Mouse (Mus musculus) spleen, postnatal 14 days (tissue): Measurements from ENCODE around the gene Rab4a.

ENCODE experiments used
- DNase-seq, 2 experiments: peaks; one replicate each; pipeline ENCODE4 v3.0.0; 2021 to 2022; ENCODE audit warnings: low spot score in 2 of 2

Rab4a gene

GRCm38 (mm10) chr8:123805718-123806373 is at the start of gene Rab4a:
Rab4a (plus strand) TSS chr8:123805985.
- DNase-seq, result peak; percentile 19 to 35

GRCm38 (mm10) chr8:123756901-123757300 is 48.9 kb upstream of the Rab4a start:
- DNase-seq, result no peak

- DNase-seq, result no peak
Observed at GRCm38 (mm10) chr8:123758935-123759334, 46.9 kb upstream of the Rab4a start.

DNA sequence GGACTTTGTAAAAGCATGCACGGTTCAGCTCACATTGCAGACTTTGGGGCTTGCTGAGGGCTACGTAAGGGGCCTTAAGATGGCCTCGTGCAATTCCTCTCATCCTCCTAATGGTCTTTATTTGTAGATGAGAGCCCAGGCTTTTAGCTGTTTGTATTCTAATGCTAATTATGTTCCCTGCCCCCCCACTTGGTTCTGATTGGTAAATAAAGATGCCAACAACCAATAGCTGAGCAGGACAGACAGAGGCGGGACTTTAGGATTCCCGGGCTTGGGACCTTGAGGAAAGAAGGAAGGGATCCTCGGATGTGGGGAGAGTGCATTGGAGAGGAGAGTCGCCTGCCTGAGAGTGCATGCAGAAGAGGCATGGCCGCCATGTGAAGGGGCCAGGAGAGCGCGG is 45.9 kb upstream of the Rab4a start:
- no peak for DNase-seq

GRCm38 (mm10) chr8:123760579-123760978 is 45.2 kb upstream of the Rab4a start:
- DNase-seq, result no peak

GRCm38 (mm10) chr8:123761266-123761882 is 44.4 kb upstream of the Rab4a start:
- DNase-seq, result no peak

DNA sequence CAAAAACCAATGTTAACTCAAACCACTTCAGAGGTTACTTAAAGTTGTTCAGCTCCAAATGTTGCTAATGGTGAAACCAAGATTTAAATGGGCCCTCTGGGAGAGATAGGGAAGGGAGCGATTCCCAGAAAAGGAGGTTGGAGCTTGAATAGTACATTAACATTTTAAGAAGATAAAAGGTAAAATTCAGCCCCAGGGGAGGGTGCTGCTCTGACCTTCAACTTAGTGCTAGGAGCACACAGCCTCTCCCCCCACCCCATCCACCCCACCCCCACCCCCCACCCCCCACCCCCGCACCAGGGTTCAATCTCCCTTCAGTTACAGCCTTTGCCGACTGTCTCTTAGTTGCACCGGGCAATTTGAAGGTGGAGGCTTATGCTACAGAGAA is 43.9 kb upstream of the Rab4a start:
- no peak for DNase-seq

- DNase-seq, result no peak
Observed at GRCm38 (mm10) chr8:123763355-123763754, 42.4 kb upstream of the Rab4a start.

DNA sequence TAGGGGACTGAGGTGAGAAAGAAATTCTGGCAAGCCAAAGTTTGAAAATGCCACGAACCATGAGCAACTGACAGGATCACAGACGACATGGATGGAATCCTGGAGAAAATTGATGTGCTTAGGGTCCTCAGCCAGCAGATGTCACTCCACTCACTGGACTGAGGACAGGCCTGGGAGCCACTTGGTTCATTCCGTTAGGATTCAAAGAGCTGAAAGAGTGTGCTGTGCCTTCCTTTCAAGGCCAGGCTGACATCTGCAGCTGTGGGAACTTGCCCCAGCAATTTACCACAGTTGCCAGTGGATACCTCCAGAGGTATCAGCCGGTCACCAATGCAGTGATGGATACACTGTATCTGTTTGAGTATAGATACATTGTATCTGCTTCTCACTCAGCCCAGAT is 41.1 kb upstream of the Rab4a start:
- DNase-seq, result no peak

- DNase-seq, result no peak
Observed at GRCm38 (mm10) chr8:123766516-123766915, 39.3 kb upstream of the Rab4a start.

GRCm38 (mm10) chr8:123767874-123768273 is 37.9 kb upstream of the Rab4a start:
- no peak for DNase-seq

- DNase-seq, result no peak
Observed at GRCm38 (mm10) chr8:123768492-123769356, 37.1 kb upstream of the Rab4a start.

GRCm38 (mm10) chr8:123773468-123773867 is 32.3 kb upstream of the Rab4a start:
- no peak for DNase-seq

GRCm38 (mm10) chr8:123774491-123774890 is 31.3 kb upstream of the Rab4a start:
- no peak for DNase-seq

DNA sequence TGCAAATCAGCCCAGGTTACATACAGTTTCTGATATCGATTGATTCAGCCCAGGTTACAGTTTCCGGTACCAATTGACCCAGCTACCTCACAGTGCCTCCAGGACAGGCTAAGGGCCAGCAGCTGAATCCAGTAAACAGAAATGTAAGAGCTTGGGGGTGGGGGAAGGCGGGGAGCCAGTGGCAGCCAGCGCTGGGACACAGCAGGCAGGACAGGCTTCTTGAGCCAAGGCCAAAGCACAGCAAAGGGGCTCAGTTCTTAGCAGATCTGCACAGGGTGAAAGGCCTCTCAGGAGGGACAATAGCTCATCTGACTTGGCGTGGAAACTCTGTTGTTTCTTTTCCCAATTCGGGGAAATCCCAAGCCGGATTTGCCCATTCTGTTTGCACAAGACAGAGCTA is 28.5 kb upstream of the Rab4a start:
- no peak for DNase-seq

GRCm38 (mm10) chr8:123780471-123780870 is 25.3 kb upstream of the Rab4a start:
- DNase-seq, result no peak

- DNase-seq, result no peak
Observed at GRCm38 (mm10) chr8:123781256-123781655, 24.5 kb upstream of the Rab4a start.

DNA sequence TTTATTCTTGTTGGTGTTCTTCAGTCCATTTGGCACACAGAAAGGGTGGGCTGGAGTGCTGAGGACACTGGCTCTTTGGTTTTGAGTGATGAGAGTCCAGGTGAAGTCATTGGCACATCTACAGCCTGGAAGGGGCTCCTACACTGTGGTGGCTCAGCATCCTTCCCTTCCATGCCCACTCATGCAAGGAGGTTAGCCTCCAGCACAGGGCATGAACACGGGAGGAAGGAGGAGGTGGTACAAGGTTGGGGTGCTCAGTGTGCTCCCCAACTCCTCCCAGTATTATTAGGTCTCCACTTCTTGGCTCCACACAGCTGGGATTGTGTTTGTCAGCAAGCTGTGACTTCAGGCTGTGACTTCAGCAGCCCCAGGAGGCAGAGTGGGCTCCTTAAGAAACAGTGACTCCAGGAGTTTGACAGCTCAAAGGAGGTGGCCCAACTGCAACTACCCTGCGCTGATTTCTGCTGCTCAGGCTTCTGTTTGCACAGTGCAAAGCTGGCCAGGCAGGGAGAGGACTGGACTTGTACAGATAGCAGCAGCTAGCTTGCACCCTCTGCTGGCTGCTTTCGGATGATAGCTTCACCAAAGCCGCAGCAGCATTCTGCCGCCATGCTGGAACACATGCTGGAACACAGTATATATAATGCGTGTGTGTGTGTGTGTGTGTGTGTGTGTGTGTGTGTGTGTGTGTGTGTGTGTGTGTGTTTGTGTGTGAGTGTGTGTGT is 22.1 kb upstream of the Rab4a start:
- peak in 1 of 2 experiments; percentile 21 for DNase-seq

DNA sequence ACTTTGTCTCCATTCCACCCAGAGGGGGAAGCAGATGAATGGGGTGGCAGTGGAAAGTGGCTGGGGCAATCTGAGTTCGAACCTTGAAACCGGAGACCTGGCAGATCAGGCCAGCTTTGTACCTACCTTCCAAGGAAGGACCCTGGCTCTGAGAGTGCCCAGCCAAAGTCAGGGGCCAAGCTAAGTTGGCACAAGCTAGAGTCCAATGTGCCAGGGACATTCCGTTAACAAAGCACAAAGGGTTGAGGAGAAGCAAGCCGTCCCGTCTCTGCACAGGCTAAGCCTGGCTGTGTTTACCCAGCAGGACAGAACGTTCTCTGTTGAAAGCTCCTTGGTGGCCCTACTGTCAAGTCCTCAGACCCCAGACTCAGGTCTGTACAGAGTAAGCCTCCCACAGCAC is 19.6 kb upstream of the Rab4a start:
- no peak for DNase-seq

DNA sequence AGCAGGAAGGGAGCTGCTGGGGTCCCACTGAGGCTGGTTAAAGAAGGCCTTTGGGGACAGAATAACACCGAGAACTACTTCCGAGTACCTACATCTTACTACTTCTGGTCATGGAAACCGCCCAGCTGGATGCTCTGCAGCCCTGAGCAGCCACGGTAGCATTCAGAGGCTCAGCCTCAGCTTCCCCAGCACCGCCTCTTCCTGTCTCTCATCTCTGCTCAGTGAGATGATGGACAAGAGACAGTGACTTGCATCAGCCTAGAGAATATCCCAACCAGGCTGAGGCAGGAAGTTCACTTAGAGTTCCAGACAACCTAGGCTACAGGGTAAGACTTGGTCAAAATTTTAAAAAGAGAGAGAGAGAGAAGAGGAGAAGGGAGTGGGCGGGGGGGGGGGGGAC is 19.1 kb upstream of the Rab4a start:
- DNase-seq, result no peak

GRCm38 (mm10) chr8:123787254-123787897 is 18.4 kb upstream of the Rab4a start:
- no peak for DNase-seq
